Mouse (Mus musculus): ENCODE data around the gene Skap2.

Skap2 gene

GRCm38 (mm10) chr6:51890356-51890755 is 122.0 kb downstream of the Skap2 start:
- no peak for DNase-seq (ENCODE audit: low spot score in 2 of 2)

- DNase-seq (ENCODE audit: low spot score in 2 of 2): no peak
Observed at GRCm38 (mm10) chr6:51889824-51890223, 122.5 kb downstream of the Skap2 start.

GRCm38 (mm10) chr6:51886902-51887431 is 125.4 kb downstream of the Skap2 start:
- DNase-seq (ENCODE audit: low spot score in 2 of 2): no peak

GRCm38 (mm10) chr6:51882880-51883274 is 129.5 kb downstream of the Skap2 start:
- DNase-seq (ENCODE audit: low spot score in 2 of 2): no peak

- DNase-seq (ENCODE audit: low spot score in 2 of 2): no peak
Observed at GRCm38 (mm10) chr6:51882266-51882879, 130.0 kb downstream of the Skap2 start.

GRCm38 (mm10) chr6:51881181-51881968 is 131.0 kb downstream of the Skap2 start:
- DNase-seq (ENCODE audit: low spot score in 2 of 2): no peak

- DNase-seq (ENCODE audit: low spot score in 2 of 2): no peak
Observed at GRCm38 (mm10) chr6:51880778-51881177, 131.6 kb downstream of the Skap2 start.

GRCm38 (mm10) chr6:51878551-51878950 is 133.8 kb downstream of the Skap2 start:
- DNase-seq (ENCODE audit: low spot score in 2 of 2): no peak

- no peak for DNase-seq (ENCODE audit: low spot score in 2 of 2)
Observed at GRCm38 (mm10) chr6:51876841-51877553, 135.4 kb downstream of the Skap2 start.

- no peak for DNase-seq (ENCODE audit: low spot score in 2 of 2)
Observed at GRCm38 (mm10) chr6:51875884-51876626, 136.3 kb downstream of the Skap2 start.

GRCm38 (mm10) chr6:51874035-51874434 is 138.3 kb downstream of the Skap2 start:
- DNase-seq (ENCODE audit: low spot score in 2 of 2): no peak

- no peak for DNase-seq (ENCODE audit: low spot score in 2 of 2)
Observed at GRCm38 (mm10) chr6:51871135-51871534, 141.2 kb downstream of the Skap2 start.

GRCm38 (mm10) chr6:51870294-51870693 is 142.1 kb downstream of the Skap2 start:
- DNase-seq (ENCODE audit: low spot score in 2 of 2): no peak

GRCm38 (mm10) chr6:51866596-51866995 is 145.8 kb downstream of the Skap2 start:
- no peak for DNase-seq (ENCODE audit: low spot score in 2 of 2)

GRCm38 (mm10) chr6:51863508-51863907 is 148.8 kb downstream of the Skap2 start:
- no peak for DNase-seq (ENCODE audit: low spot score in 2 of 2)

GRCm38 (mm10) chr6:51860300-51860699 is 152.0 kb downstream of the Skap2 start:
- no peak for DNase-seq (ENCODE audit: low spot score in 2 of 2)

- DNase-seq (ENCODE audit: low spot score in 2 of 2): peak; percentile 96 to 98
Observed at GRCm38 (mm10) chr6:51857821-51858220, 154.5 kb downstream of the Skap2 start.

GRCm38 (mm10) chr6:51853291-51853690 is 159.1 kb downstream of the Skap2 start:
- DNase-seq (ENCODE audit: low spot score in 2 of 2): no peak

- no peak for DNase-seq (ENCODE audit: low spot score in 2 of 2)
Observed at GRCm38 (mm10) chr6:51852643-51853042, 159.7 kb downstream of the Skap2 start.

- no peak for DNase-seq (ENCODE audit: low spot score in 2 of 2)
Observed at GRCm38 (mm10) chr6:51851544-51851943, 160.8 kb downstream of the Skap2 start.

GRCm38 (mm10) chr6:51850030-51850817 is 162.1 kb downstream of the Skap2 start:
- no peak for DNase-seq (ENCODE audit: low spot score in 2 of 2)
